Mouse (Mus musculus) CD8-positive naive resting alpha-beta T cell, adult 57 days (primary cell): Measurements from ENCODE around the gene Gm10118. TPM values are rescaled to one million over a fixed set of nuclear protein-coding genes. Genes with fewer than 3 reads are reported as not detected.

ENCODE experiments used
- total RNA-seq: library from RNA; stranded (reverse); gene quantifications from one replicate; pipeline ENCODE4 v1.2.4, GENCODE M21; 2023

Gene Gm10118
- not detected for total RNA-seq

DNA sequence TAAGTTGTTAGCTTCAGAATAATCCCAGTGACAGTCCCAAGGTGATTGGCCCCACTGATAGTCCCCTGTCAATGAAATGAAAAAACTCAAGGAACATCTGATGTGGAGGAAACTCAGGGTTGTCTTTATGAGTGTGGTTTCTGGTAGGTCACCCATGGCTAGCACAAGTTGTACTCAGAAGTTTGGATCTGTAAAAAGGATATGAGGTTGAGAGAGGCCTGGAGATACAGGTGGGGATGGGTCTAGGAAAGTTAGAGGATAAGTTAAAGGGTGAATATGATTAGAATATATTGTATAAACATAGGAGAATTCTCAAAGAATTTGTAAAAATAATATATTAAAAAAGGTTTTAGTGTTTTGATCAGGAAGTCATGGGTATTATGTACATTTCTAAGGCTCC, at the start of gene Gm10118:
Gene Gm10118 (minus strand): TSS at position 101 of the 400 bp plus-strand sequence.

Other genes with a start within 250 kb of the Gm10118 start
- not detected for gene Lrrtm3, start 162.8 kb upstream of the Gm10118 start, total RNA-seq